Mouse (Mus musculus): Measurements from ENCODE around the gene Slc26a11. TPM values are rescaled to one million over a fixed set of nuclear protein-coding genes. Genes with fewer than 3 reads are reported as not detected.

Gene Slc26a11
- polyA plus RNA-seq (2015; fragmentation: Nextera tagmentation; extraction: Ambion mirVana): 8.7 and 10.8 TPM in 2 replicates

- Histone ChIP-seq H3K27me3 (no peaks in the 10 kb centered on the region), H3K4me2 (peak within 1 kb of the TSS; percentile 96), H3K36me3 (peaks cover 16% of the 10 kb centered on the region), H3K27ac (peak within 1 kb of the TSS; percentile 87), H3K9me3 (replicated peaks) (no peaks in the 10 kb centered on the region), H3K9ac (peak within 1 kb of the TSS; percentile 76), H3K4me3 (replicated peaks) (peak within 1 kb of the TSS; percentile 81), H3K4me1 (peaks cover 24% of the 10 kb centered on the region)
- peak; percentile 96 for ATAC-seq (replicated peaks; ENCODE audit: low FRiP score)
- WGBS: 2% methylated on average over 40 of the region's 40 CpGs
Measured at GRCm38 (mm10) chr11:119355443-119356385, at the start of gene Slc26a11, which contains the start of gene Sgsh. TSS of gene Slc26a11 (plus strand) at chr11:119355557. TSS of gene Sgsh (minus strand) at chr11:119355536.

GRCm38 (mm10) chr11:119306762-119307657 is 48.3 kb upstream of the Slc26a11 start:
- H3K9ac ChIP-seq: no peak overlapping the region
- H3K27ac ChIP-seq: no peak overlapping the region
- H3K36me3 ChIP-seq: no peaks in the 10 kb centered on the region
- H3K4me3 ChIP-seq (replicated peaks): no peak overlapping the region
- H3K9me3 ChIP-seq (replicated peaks): no peaks in the 10 kb centered on the region
- no peak for ATAC-seq (replicated peaks; ENCODE audit: low FRiP score)
- H3K27me3 ChIP-seq: peaks cover 20% of the 10 kb centered on the region; the same call in 1 of the 2 replicates
- H3K4me1 ChIP-seq: peaks cover 11% of the 10 kb centered on the region
- WGBS: 63% methylated on average over 13 of the region's 13 CpGs
- H3K4me2 ChIP-seq: no peak overlapping the region

GRCm38 (mm10) chr11:119307658-119307867 is 47.8 kb upstream of the Slc26a11 start, which contains the start of gene Card14:
TSS of gene Card14 (plus strand) at chr11:119307768.
- Histone ChIP-seq H3K27me3 (peaks cover 22% of the 10 kb centered on the region; the same call in 1 of the 2 replicates), H3K4me3 (replicated peaks) (no peak within 1 kb of the TSS), H3K4me1 (peaks cover 11% of the 10 kb centered on the region), H3K9me3 (replicated peaks) (no peaks in the 10 kb centered on the region), H3K36me3 (no peaks in the 10 kb centered on the region), H3K4me2 (no peak within 1 kb of the TSS), H3K27ac (no peak within 1 kb of the TSS), H3K9ac (no peak within 1 kb of the TSS)
- no peak for ATAC-seq (replicated peaks; ENCODE audit: low FRiP score)
- WGBS: 50% methylated on average over 1 of the region's 1 CpGs

- Histone ChIP-seq H3K9ac (no peak overlapping the region), H3K4me1 (peaks cover 11% of the 10 kb centered on the region), H3K36me3 (no peaks in the 10 kb centered on the region), H3K4me3 (replicated peaks) (no peak overlapping the region), H3K9me3 (replicated peaks) (no peaks in the 10 kb centered on the region), H3K27ac (no peak overlapping the region), H3K4me2 (no peak overlapping the region), H3K27me3 (peaks cover 22% of the 10 kb centered on the region; the same call in 1 of the 2 replicates)
- WGBS: 24% methylated on average over 11 of the region's 11 CpGs
- no peak for ATAC-seq (replicated peaks; ENCODE audit: low FRiP score)
Measured at GRCm38 (mm10) chr11:119307916-119308315, 47.4 kb upstream of the Slc26a11 start.

- peaks cover 16% of the 10 kb centered on the region; the same call in 1 of the 2 replicates for H3K27me3 ChIP-seq
- no peaks in the 10 kb centered on the region for H3K9me3 ChIP-seq (replicated peaks)
- no peak overlapping the region for H3K9ac ChIP-seq
- no peaks in the 10 kb centered on the region for H3K36me3 ChIP-seq
- no peak overlapping the region for H3K4me3 ChIP-seq (replicated peaks)
- H3K27ac ChIP-seq: no peak overlapping the region
- 15% methylated on average over 10 of the region's 10 CpGs for WGBS
- no peak overlapping the region for H3K4me2 ChIP-seq
- H3K4me1 ChIP-seq: peaks cover 6% of the 10 kb centered on the region
- no peak for ATAC-seq (replicated peaks; ENCODE audit: low FRiP score)
Measured at GRCm38 (mm10) chr11:119310621-119311020, 44.7 kb upstream of the Slc26a11 start.

GRCm38 (mm10) chr11:119314252-119314936 is 41.0 kb upstream of the Slc26a11 start:
- Histone ChIP-seq H3K4me1 (no peaks in the 10 kb centered on the region; the same call in 1 of the 2 replicates), H3K9me3 (replicated peaks) (no peaks in the 10 kb centered on the region), H3K4me2 (no peak overlapping the region), H3K4me3 (replicated peaks) (no peak overlapping the region), H3K27ac (no peak overlapping the region), H3K36me3 (no peaks in the 10 kb centered on the region), H3K27me3 (peaks cover 16% of the 10 kb centered on the region; the same call in 1 of the 2 replicates), H3K9ac (no peak overlapping the region)
- no peak for ATAC-seq (replicated peaks; ENCODE audit: low FRiP score)
- WGBS: 68% methylated on average over 17 of the region's 17 CpGs

- ATAC-seq (replicated peaks; ENCODE audit: low FRiP score): no peak
- Histone ChIP-seq H3K9ac (no peak overlapping the region), H3K4me2 (no peak overlapping the region), H3K36me3 (no peaks in the 10 kb centered on the region), H3K27ac (no peak overlapping the region), H3K27me3 (peaks cover 2% of the 10 kb centered on the region; the same call in 1 of the 2 replicates), H3K4me3 (replicated peaks) (no peak overlapping the region), H3K4me1 (no peaks in the 10 kb centered on the region), H3K9me3 (replicated peaks) (no peaks in the 10 kb centered on the region)
- WGBS: 79% methylated on average over 4 of the region's 4 CpGs
Measured at GRCm38 (mm10) chr11:119316720-119317119, 38.6 kb upstream of the Slc26a11 start.

GRCm38 (mm10) chr11:119322521-119322920 is 32.8 kb upstream of the Slc26a11 start:
- Histone ChIP-seq H3K27me3 (peaks cover 11% of the 10 kb centered on the region; the same call in 1 of the 2 replicates), H3K9ac (no peak overlapping the region), H3K27ac (no peak overlapping the region), H3K4me3 (replicated peaks) (no peak overlapping the region), H3K4me2 (no peak overlapping the region), H3K36me3 (no peaks in the 10 kb centered on the region), H3K4me1 (no peaks in the 10 kb centered on the region), H3K9me3 (replicated peaks) (0 out of 2 replicates have a peak, but pooled peaks cover 3% of the 10 kb centered on the region)
- WGBS: 79% methylated on average over 13 of the region's 13 CpGs
- no peak for ATAC-seq (replicated peaks; ENCODE audit: low FRiP score)

GRCm38 (mm10) chr11:119325068-119325467 is 30.3 kb upstream of the Slc26a11 start:
- no peak overlapping the region for H3K4me2 ChIP-seq
- 0 out of 2 replicates have a peak, but pooled peaks cover 3% of the 10 kb centered on the region for H3K9me3 ChIP-seq (replicated peaks)
- H3K27ac ChIP-seq: no peak overlapping the region
- no peaks in the 10 kb centered on the region for H3K4me1 ChIP-seq
- H3K36me3 ChIP-seq: no peaks in the 10 kb centered on the region
- 87% methylated on average over 1 of the region's 1 CpGs for WGBS
- H3K4me3 ChIP-seq (replicated peaks): no peak overlapping the region
- ATAC-seq (replicated peaks; ENCODE audit: low FRiP score): no peak
- no peak overlapping the region for H3K9ac ChIP-seq
- H3K27me3 ChIP-seq: peaks cover 11% of the 10 kb centered on the region; the same call in 1 of the 2 replicates

GRCm38 (mm10) chr11:119330592-119330991 is 24.8 kb upstream of the Slc26a11 start:
- Histone ChIP-seq H3K4me1 (no peaks in the 10 kb centered on the region), H3K4me3 (replicated peaks) (no peak overlapping the region), H3K9me3 (replicated peaks) (no peaks in the 10 kb centered on the region), H3K4me2 (no peak overlapping the region), H3K36me3 (no peaks in the 10 kb centered on the region), H3K9ac (no peak overlapping the region), H3K27ac (no peak overlapping the region), H3K27me3 (no peaks in the 10 kb centered on the region)
- no peak for ATAC-seq (replicated peaks; ENCODE audit: low FRiP score)
- WGBS: 58% methylated on average over 4 of the region's 4 CpGs

- no peak overlapping the region for H3K4me3 ChIP-seq (replicated peaks)
- H3K9me3 ChIP-seq (replicated peaks): no peaks in the 10 kb centered on the region
- no peak overlapping the region for H3K4me2 ChIP-seq
- H3K9ac ChIP-seq: no peak overlapping the region
- 29% methylated on average over 3 of the region's 3 CpGs for WGBS
- H3K27ac ChIP-seq: no peak overlapping the region
- no peaks in the 10 kb centered on the region for H3K36me3 ChIP-seq
- ATAC-seq (replicated peaks; ENCODE audit: low FRiP score): no peak
- H3K4me1 ChIP-seq: no peaks in the 10 kb centered on the region
- no peaks in the 10 kb centered on the region for H3K27me3 ChIP-seq
Measured at GRCm38 (mm10) chr11:119331970-119332369, 23.4 kb upstream of the Slc26a11 start.

Measured in kidney, embryonic 15.5 days (tissue).